Comparison of ENCODE assay signal across 10 mouse cellular contexts in the genomic region with DNA sequence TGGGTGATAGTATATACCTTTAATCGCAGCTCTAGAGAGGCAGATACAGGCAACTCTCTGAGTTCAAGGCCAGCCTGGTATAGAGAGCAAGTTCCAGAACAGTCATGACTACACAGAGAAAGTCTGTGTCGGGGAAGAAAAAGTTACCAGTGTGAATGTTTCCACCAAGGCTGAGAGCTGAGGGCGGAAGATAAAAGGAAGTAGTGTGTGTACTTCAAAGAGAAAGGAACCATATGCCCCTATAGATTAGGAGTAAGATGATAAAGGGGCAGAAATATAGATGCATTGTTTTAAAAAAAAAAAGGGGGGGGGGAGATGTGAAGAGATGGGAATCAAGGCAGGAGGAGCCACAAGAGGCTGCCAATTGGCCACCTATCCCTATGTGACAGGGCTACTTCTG.
"Had no signal": no experiment of that assay in that cellular context is flagged by ENCODE, and none has a peak within 500 bp of the region (broad histone marks: within the 10 kb centered on the region; RNA-seq: fewer than 3 reads in every experiment).

No protein-coding gene starts in this region.

- DNase-seq: kidney, adult 11 months; kidney, adult 9 months; kidney, postnatal 10 days; lung, embryonic 14.5 days; lung, postnatal 10 days; lung, postnatal 4 days; midbrain, embryonic 14.5 days; right cerebral cortex, postnatal 4 days; spleen, adult 18-20 months; thymus, postnatal 36 days had no signal
